Mouse (Mus musculus): ENCODE results near the gene Myo10.
"Not testable (repeated sequence)": the region's sequence is repeated elsewhere in the genome, so short reads cannot be mapped to it uniquely, and the experiment has no call there.

Myo10 gene

DNA sequence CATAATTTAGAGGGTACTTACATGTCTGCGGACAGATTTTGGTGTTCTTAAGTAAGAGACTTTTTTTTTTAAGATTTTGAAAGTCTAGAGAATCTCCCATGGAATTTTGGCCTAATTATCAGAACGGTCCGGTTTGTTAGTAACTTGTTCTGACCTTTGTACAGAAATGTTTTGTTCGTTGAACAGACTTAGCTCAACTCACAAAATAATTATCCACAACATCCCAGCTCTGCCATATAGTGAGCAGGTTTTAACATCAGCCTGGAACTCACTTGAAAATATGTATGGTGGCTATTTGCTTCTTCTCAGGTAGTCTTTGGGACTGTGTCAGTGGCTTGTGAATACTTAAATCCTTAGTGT is 68.4 kb downstream of the Myo10 start:
- DNase-seq (ENCODE audit: low spot score in 2 of 2), result no peak

DNA sequence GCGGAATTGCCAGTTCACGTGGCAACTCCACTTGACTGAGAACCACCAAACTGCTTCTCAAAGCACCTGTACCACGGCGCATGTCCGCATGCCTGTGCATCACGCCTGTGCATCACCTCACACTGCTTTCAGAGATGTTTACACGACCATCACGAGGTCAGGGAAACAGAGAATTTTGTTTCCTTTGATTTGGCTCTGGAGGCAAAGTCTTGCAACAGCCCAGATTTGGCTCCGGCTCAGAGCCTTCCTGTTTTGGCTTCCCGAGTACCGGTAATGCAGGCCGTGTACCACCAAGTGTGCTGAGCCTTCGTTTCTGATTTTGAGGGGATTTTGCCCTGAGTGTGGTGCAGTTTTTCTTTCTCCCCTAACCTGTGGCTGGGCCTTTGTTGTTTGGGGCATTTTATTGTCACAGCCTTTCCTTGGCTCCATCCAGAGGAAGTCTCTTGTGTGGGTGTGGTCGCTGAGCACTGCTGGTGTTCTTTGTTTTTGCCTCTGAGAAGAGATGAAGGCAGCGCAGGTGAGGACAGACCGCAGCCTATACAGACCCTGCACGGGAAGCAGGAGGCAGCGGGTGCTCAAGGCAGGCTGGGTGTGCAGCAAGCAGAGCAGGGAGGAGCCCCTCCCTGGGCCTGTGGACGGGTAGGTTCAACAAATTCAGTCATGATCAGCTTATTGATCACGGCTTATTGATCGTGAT is 70.1 kb downstream of the Myo10 start:
- no peak for DNase-seq (ENCODE audit: low spot score in 2 of 2)

DNA sequence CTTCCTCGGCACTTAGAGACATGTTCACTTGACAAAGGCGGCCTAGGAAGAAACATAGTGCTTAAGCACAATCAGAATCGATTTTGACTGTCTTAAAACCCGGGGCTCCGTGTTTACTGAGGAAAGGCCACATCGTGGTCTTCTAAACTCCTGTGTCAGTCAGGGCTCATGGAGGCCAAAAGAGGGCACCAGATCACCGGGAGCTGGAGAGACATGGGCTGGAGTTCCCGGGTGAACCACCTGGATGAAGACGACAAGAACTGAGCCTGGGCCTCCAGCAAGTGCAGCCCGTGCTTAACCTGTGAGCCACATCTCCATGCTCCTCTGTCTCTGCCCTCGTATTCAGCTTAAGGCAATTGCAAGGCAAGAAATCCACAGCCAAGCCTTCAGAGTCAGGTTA is 71.4 kb downstream of the Myo10 start:
- no peak for DNase-seq (ENCODE audit: low spot score in 2 of 2)

DNA sequence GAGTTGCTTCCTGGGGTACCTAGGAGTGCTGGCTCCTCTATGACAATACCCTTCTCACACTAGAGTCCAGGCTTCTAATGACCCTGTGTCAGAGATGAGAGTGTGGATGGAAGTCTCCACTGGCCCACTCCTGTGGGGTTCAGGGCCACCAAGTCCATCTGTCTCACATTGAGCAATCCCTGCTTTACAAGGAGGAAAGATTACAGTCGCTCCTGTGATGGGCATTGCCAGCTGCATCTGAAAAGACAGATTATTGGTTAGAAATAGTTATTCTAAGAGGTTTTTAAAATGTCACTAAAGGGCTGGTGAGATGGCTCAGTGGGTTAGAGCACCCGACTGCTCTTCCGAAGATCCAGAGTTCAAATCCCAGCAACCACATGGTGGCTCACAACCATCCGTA is 72.4 kb downstream of the Myo10 start:
- DNase-seq (ENCODE audit: low spot score in 2 of 2), result no peak

DNA sequence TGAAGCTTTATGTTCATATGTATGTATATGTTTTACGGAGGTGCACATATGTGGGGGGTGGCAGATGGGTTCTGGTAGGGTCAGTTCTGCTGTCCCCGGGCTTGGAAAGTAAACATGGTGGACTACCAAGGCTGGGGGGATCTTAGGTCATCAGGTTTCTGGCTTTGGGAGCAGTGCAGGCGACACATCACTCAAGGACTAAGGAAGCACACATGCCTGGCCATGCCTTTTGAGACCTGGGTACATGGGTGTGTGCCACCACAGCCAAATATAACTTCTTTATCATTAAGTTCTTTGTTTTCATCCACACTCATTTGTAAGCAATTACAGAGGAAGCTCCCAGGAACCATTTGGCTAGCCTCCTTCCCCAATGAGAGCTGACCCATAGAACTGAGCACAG is 72.9 kb downstream of the Myo10 start:
- no peak for DNase-seq (ENCODE audit: low spot score in 2 of 2)

DNA sequence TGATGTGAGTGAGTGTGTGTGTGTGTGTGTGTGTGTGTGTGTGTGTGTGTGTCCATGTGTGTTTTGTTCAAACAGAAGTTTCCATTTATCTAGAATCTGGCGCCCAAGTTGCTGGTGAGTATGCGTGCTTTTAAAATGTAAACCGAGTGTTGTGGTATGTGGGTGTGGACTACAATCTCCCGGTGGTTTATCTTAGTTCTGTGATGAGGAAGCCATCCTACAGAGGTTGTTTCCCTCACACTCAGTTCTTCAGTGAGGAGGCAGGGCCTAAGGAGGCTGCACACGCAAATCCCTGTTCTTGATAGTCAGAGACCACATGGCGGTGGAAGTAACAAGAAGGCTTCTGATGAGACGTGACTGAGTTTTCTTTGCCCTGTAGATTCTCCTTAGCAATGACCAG is 73.6 kb downstream of the Myo10 start:
- DNase-seq (ENCODE audit: low spot score in 2 of 2), result no peak

DNA sequence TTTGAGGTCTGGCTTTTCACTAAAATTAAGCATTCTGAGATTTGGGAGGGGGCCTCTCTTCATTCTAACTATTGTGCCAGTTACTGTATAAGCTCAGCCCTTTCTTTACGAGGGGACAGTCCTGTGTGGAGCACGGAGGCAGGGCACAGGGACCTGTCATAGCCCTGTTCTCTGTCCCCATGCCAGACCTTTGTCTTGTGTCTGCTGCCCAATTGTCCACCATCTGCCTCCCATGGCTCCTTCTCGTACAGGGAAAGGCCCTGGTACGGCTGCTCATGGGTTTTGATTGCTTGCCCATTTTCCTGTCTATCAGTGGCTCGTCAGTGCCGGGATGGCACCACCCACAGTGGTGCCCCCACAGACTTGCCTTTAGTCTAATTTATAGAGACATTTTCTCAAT is 74.3 kb downstream of the Myo10 start:
- DNase-seq (ENCODE audit: low spot score in 2 of 2), result no peak

DNA sequence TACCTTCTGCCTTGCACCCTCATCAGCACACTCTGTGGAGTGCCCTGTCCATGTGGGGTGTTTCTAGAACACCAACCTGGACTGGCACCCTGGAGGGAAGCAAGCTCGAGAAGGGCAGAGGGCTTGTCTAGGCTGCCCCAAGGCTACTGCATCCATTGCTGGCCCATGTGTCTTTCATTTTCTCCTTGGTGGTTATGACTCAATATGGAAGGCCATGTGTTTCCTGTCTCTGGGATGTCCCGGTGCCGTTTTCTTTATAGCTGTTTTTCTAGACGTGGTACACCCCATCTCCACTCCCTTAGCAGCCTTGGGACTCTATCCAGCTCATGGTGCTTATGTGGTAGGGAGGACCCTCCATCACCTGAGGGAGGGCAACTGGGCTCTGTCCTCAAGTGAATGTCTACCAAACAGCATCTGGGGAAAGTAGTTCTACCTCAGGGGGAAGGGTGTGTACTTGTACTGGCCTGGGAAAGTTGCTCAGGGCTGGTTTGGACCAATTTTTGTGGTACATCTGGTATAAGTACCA is 76.8 kb downstream of the Myo10 start:
- no peak for DNase-seq (ENCODE audit: low spot score in 2 of 2)

DNA sequence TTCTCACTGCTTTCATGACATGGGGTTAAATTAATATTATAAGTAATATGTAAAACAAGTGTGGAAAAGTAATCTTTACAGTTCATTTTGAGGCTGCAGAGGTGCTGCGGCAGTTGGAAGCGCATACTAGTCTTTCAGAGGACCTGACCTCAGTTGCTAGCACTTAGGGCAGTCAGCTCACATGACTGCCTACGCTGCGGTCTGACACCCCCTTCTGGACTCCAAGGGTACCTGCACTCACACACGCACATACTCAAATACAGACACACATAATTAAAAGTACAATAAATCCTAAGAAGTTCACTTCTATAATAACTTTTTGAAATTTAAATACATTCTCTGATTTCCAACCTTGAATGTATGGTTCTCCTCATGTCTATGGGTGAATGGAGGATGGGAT is 80.3 kb downstream of the Myo10 start:
- no peak for DNase-seq (ENCODE audit: low spot score in 2 of 2)

DNA sequence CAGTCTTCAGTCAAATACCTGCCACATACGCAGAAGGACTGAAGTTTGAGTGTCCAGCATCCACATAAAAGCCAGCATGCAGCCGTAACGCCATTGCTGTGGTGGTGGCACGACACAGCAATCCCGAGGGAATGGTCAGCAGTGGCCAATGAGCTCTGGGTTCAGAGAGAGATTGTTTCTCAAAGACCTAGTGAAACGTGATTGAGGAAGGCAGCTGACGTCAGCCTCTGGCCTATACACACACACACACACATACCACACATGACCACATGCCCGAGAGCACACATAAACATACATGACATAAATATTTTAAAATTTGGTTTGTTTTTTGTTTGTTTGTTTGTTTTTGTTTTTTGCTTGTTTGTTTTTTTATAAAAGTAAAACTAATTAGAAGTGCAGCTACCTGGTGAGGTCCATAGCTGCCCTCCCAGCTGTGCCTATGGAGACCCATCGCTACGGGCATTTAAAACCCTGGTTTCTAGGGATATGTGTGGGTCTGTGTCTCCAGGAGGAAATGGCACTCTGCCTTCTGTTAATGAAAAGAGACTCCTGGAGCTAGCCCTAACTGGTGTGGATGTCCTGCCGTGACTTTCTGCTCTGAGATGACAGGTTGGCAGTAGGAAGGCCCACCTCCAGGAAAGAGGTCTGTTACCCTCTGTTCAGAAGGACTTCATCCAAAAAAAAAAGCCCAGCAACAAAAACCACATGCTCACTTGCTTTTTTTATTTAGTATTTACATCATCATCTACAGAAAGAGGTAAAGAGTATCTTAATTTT is 82.7 kb downstream of the Myo10 start:
- DNase-seq (ENCODE audit: low spot score in 2 of 2), result no peak

DNA sequence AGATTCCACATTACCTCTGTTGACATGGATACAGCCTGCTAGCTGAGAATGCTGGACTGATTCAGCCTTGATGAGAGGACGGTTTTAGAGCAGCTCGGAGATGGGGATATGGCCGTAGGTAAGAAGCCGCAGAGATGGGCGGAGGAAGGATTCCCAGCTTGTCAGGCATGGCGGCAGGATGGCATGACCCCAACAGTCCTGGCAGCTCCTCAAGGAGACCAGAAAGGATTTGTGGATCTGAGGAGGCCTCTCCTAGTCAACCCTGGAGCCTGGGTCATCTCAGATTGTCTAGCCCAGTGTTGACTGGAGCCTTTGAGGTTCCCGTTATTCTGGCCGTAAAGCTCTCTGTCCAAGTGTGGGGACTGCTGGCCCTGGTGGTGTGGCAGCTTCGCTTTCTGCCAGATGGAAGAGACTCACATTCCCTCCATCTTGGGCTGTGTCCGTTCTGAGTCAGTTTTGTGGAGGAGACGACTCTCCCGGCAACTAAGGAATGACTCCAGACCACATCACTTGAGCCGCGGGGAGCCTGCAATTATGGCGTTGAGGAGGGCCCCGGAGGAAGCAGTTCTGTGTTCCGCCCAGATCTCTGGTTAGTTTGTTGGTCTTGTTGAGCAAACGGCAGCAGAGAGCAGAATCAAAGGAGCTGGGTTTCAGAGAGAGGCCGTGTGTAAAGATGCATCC is 84.7 kb downstream of the Myo10 start:
- DNase-seq (ENCODE audit: low spot score in 2 of 2), result no peak

DNA sequence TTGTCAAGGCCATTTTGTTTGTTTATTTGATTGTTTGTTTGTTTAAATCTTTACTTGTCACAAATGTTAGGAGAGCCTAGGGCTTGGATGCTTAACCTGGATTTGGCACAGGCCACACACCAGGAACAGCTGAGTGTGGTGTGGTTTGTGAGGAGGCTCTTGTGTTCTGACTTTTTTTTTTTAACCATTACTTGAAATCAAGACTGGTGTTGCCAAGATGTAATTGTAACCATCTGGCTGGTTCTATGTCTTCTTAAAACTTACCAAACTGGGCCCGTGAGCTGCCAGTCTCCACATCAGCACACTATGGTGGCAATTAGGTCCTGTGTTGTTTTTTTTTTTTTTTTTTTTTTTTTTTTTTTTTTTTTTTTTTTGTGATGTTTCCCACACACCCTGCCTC is 85.6 kb downstream of the Myo10 start:
- no peak for DNase-seq (ENCODE audit: low spot score in 2 of 2)

DNA sequence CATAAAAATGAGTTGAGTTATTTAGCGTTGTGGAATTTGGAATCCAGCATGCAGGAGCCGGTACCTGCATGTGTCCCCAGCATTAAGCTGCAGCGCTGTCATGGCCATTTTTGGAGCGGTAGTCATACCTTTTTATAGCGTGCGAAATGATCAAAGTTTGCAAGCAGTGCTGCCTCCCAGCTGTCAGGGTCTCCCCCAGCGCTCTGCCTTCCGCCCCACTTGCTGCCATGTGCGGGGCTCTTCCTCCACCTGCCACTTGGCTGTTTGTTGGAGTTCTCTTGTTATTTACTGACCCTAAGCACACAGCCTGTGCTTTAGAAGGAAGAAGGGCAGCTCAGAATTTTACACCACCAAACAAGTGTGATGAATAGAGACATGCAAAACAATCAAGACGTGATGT is 88.6 kb downstream of the Myo10 start:
- DNase-seq (ENCODE audit: low spot score in 2 of 2), result no peak

DNA sequence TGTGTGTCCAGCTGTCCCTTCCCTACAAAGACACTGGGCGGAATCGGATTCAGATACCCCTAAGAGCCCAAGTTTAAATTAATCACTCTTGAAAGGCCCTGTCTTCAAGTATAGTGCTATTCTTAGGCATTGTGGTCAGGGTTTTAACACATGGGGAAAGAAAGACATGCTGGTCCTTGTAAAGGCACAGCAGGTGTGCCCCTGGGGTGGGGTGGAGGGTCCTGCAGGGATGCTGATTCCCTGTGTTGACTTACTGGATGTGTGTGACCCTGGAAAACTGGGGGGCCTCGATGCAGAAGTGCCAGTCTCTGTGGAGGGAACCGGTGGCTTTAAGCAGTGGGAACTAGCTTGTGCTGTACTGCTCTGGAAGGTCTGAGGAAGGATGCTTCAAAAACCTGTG is 90.6 kb downstream of the Myo10 start:
- no peak for DNase-seq (ENCODE audit: low spot score in 2 of 2)

DNA sequence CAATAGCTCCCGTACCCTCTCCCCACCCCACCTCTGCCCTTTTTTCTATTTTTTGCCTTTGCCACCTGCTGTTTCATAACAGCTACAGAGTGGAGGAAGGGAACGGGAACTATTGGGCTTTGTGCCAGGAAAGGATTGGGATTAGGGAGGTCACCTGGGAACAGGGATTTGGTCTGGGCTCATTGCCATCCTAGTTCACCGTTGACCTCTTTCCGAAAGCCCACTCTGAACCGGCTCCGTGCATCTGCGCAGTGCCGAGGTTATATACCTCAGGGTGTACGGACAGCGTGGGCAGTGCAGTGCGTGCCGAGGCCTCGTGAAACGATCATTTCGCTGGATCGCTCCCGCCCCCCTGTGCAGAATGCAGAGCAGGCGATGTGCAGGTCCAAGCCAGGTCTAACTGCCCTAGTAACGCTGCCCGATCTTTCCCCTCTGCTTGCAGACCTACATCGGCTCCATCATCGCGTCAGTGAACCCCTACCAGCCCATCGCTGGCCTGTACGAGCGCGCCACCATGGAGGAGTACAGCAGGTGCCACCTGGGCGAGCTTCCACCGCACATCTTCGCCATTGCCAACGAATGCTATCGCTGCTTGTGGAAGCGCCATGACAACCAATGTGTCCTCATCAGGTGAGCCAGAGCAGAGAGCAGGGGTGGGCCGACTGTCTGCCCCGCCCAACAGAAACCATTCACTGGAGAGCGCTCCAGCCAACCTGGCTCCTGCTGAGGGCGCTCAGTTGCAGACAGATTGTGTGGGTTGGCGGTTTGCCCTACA is 91.4 kb downstream of the Myo10 start:
- DNase-seq (ENCODE audit: low spot score in 2 of 2), result no peak

DNA sequence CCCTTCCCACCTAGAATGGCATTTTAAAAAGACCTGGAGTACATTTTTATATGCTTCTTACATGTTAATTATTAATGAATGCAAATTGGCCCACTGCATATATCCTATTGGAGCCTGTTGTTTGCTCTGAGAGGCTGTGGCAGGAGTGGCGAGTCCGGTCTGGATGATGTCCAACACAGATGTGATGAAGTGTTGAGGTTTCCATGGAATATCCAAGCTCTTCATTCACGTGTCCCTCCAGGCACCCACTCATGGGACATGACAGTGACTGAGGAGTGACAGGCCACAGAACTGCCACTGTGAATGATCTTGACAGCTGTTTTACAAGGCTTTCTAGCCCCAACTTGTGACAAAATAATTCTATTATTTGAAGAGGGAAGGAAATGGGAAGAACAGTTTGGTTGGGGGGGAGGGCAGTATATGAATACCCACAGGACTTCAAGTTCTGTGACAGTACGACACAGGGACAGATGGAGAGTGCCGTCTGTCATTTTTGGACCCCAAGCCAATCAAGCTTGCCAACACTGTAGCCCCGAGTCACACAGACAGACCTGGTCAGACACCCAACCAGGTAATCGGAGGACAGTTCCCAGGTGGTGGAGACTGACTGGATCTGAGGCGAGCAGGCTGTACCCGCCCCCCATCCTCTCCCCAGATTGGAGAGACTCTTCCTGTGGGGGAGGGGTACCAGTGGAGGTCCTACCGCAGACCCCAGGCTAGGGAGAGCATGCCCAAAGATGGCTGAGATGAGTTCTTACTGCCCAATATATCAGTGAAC is 93.1 kb downstream of the Myo10 start:
- DNase-seq (ENCODE audit: low spot score in 2 of 2), result no peak

DNA sequence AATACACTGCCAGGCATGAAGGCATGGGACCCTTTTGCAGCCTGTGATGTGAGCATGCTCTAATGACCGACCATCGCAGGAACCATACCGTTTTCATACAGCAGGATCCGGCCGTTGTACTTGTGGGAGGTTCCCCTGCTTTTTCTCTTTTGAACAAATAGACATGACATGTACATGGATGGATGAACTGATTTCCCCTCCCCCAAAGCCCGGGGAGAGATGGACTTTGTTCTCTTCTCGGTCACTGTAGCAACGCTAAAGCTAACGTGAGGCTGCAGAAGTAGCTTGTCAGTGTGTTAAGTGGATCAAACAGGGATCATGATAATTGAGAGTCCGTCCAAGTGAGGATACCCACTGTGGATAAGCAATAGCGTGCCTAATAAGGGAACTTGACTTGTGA is 93.7 kb downstream of the Myo10 start:
- DNase-seq (ENCODE audit: low spot score in 2 of 2), result no peak

DNA sequence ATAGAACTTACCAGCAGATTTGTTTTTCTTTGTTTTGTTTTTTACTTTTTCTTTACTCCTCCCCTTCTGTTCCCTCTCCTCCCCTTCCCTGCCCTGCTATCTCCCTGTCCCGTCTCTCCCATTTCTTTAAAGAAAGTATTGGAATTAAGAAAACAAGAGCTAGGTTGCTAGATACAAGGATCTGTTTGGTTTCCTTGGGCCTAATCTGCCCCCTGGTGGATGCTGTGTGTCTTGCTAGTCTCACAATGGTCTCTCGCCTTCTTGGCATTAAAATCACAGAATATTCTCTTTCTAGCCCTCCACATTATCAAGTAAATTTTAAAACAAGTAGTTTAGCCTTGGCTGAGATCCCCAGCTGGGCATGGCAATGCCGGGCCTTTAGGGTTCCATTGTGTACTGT is 94.7 kb downstream of the Myo10 start:
- peak; percentile 13 to 56 for DNase-seq (ENCODE audit: low spot score in 2 of 2)

DNA sequence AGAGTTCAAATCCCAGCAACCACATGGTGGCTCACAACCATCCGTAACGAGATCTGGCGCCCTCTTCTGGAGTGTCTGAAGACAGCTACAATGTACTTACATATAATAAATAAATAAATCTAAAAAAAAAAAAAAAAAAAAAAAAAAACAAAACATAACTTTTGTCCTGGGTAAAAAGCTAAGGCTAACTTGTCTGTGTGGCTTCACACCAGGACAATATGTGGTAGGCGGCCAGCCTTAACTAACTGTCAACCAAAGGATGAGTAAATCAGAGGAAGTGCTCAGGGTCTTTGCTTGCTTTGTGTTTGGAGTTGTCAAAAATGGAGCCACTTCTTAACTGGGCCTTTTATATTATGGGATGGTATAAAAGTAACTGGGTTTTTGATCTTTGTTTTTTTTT is 95.8 kb downstream of the Myo10 start:
- DNase-seq (ENCODE audit: low spot score in 2 of 2), result not testable (repeated sequence)

DNA sequence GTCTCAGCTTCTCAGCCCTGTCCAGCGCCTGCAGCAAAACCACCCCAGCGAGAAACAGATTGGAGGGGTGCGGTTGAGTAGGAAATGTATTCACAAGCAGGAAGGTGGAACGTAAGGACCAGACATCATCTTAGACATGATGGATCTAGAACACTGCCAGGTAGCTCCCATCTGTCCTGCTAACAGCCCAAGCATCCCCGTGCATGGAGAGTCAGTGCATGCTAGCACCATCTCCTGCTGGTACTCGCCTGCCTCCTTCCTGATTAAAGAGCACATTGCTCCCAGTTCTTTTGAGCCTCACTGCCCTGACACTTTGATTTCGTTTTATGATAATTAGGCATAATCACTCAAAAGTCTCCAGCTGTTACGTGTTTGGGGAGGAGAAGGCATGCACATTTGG is 96.9 kb downstream of the Myo10 start:
- no peak for DNase-seq (ENCODE audit: low spot score in 2 of 2)

DNA sequence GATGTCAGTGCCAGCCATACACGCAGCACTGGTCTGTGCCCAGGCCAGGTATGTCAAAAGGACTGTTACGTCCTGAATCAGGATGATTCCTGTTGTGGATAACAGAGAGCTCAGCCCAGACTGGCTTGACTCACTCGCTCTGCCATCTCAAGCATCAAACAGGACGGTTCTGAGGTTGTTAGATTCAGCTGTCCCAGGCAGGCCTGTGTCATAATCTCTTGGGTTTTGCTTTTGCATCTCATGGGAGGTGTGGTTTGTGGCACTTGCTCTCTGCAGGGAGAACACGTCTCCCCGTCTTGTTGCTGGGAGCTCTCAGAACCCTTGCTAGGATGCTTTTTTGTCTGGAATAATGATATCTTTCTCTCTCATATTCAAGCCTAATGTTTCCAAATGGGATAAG is 97.9 kb downstream of the Myo10 start:
- no peak for DNase-seq (ENCODE audit: low spot score in 2 of 2)

Measured in natural killer cell, adult 2 months (primary cell).